Mouse (Mus musculus) cortical plate, adult 2 months (tissue): ENCODE results near the gene Wdpcp.

Experiments
- CTCF ChIP-seq: fragments of 200-500 bp; IDR thresholded peaks from 2 replicates; pipeline ENCODE4 v1.5.1; 2011; ENCODE audit warnings: mild to moderate bottlenecking, control low read depth, low read length; ENCODE audit not compliant: insufficient read depth; ENCODE audit errors: extremely low read depth
- POLR2A ChIP-seq: fragments of 200-500 bp; IDR thresholded peaks from 2 replicates; pipeline ENCODE4 v1.6.1; 2011; ENCODE audit warnings: mild to moderate bottlenecking, low read length, control low read depth; ENCODE audit not compliant: insufficient read depth; ENCODE audit errors: extremely low read depth

DNA sequence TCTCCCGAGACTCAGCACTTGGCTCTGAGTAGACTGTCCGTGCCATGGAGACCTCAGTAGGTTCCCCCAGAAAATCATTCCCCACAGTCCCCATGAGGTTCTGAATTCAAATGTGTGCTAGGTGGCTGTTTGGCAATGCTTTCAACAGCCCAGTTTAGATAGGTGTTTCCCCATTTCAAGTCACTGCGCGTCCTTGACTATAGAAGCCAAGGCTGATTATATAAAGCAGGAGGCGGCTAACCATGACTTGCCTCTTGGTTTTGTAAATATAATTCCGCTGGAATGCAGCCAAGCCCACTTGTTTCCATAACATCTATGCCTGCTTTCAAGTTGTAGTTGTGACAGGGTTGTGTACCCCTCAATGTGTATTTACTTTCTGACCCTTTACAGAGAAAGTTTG is 157.9 kb downstream of the Wdpcp start:
- no peak for TF ChIP-seq CTCF
- no peak for TF ChIP-seq POLR2A
